Mouse (Mus musculus): ENCODE results near the gene Pex10. TPM values are rescaled to one million over a fixed set of nuclear protein-coding genes. Genes with fewer than 3 reads are reported as not detected.
A peak's percentile ranks its signal among the peaks of the same experiment; 100 is the strongest.

The Pex10 gene
- polyA plus RNA-seq (2015; fragmentation: Nextera tagmentation; extraction: Ambion mirVana), result 5.9 and 6.8 TPM in 2 replicates

GRCm38 (mm10) chr4:155066834-155067522 is at the start of gene Pex10:
Gene Pex10 (plus strand): TSS chr4:155067016.
- peak within 1 kb of the TSS; percentile 59 for H3K4me3 ChIP-seq (ENCODE audit: low read depth, low read length)
- peak within 1 kb of the TSS; percentile 86 for H3K4me2 ChIP-seq (ENCODE audit: low read depth, low read length)
- peak; percentile 94 for ATAC-seq
- no peaks in the 10 kb centered on the region for H3K27me3 ChIP-seq (ENCODE audit: insufficient read depth, low read length)
- WGBS (ENCODE audit: insufficient replicate concordance), result under 1% methylated on average over 48 of the region's 48 CpGs
- H3K9me3 ChIP-seq (ENCODE audit: low read length), result no peaks in the 10 kb centered on the region
- peaks cover 12% of the 10 kb centered on the region for H3K4me1 ChIP-seq (ENCODE audit: insufficient read depth)
- peak within 1 kb of the TSS; percentile 81 for H3K27ac ChIP-seq (ENCODE audit: low read depth)
- DNase-seq, result peak; percentile 100
- H3K36me3 ChIP-seq (replicated peaks; ENCODE audit: insufficient read depth, low read length), result peaks cover 35% of the 10 kb centered on the region
- TF ChIP-seq EP300 (IDR thresholded peaks at IDR 0.05; ENCODE audit: low read depth), result no peak
- TF ChIP-seq CTCF (IDR thresholded peaks at IDR 0.05; ENCODE audit: low read depth), result no peak
- H3K9ac ChIP-seq (replicated peaks), result peak within 1 kb of the TSS; percentile 68

DNA sequence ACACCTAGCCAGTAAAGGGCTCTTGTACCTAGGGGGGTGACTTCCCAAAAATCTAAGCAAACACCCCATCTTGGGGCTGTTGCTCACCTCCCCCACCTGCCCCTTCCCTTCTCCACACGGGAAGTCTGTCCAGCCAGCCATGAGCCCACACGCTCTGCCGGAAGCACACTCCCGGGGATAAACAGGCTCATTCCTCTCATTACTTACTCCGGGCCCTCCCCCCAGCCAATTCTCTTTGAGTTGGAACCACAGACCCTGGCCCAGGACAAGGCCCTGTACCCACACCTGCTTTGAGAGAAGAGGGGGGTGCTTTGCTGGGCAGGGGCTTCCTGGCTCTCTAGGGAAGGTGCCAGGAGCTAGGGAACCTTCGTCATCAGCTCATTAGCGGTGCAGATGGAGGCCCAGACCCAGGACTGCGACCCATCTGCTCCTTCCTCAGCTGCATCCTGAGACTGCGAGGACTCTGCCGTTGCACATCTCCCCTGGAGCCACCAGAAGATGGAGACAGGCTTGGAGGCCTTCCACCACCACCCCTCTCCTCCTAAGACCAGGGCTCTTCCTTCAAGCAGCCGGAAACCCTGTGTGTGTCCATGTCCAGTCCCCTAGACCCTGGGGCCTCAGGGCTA is 49.5 kb upstream of the Pex10 start:
- no peak overlapping the region for H3K27ac ChIP-seq (ENCODE audit: low read depth)
- no peak overlapping the region for H3K4me3 ChIP-seq (ENCODE audit: low read depth, low read length)
- ATAC-seq (no peak), DNase-seq (no peak)
- H3K9ac ChIP-seq (replicated peaks), result no peak overlapping the region
- H3K4me2 ChIP-seq (ENCODE audit: low read depth, low read length), result no peak overlapping the region
- H3K4me1 ChIP-seq (ENCODE audit: insufficient read depth), result 0 out of 2 replicates have a peak, but pooled peaks cover 4% of the 10 kb centered on the region
- WGBS (ENCODE audit: insufficient replicate concordance), result 68% methylated on average over 11 of the region's 11 CpGs
- no peak for TF ChIP-seq EP300 (IDR thresholded peaks at IDR 0.05; ENCODE audit: low read depth)
- TF ChIP-seq CTCF (IDR thresholded peaks at IDR 0.05; ENCODE audit: low read depth), result no peak
- no peaks in the 10 kb centered on the region for H3K9me3 ChIP-seq (ENCODE audit: low read length)
- H3K27me3 ChIP-seq (ENCODE audit: insufficient read depth, low read length), result 0 out of 2 replicates have a peak, but pooled peaks cover 5% of the 10 kb centered on the region
- no peaks in the 10 kb centered on the region for H3K36me3 ChIP-seq (replicated peaks; ENCODE audit: insufficient read depth, low read length)

DNA sequence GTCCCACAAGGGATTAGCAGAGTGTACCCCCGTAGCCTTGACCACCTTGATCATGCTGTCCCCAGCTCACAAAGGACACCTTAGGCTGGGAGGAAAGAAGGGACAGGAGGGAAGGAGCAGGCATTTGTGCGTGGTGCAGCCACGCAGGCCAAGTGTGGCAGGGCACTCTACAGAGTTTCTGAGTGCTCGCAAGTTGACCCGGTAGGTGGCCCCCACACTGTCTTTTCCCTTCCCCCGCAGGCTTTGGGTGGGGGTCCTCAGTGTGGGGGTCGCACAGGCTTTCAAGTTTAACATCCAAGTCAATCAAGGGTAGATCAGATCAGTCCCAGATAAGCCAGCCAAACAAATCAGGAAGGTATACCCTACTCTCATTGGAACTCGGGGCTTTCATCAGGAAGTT is 48.8 kb upstream of the Pex10 start:
- Histone ChIP-seq H3K36me3 (replicated peaks; ENCODE audit: insufficient read depth, low read length) (no peaks in the 10 kb centered on the region), H3K27ac (ENCODE audit: low read depth) (no peak overlapping the region), H3K9me3 (ENCODE audit: low read length) (no peaks in the 10 kb centered on the region), H3K4me1 (ENCODE audit: insufficient read depth) (0 out of 2 replicates have a peak, but pooled peaks cover 4% of the 10 kb centered on the region), H3K9ac (replicated peaks) (no peak overlapping the region), H3K4me2 (ENCODE audit: low read depth, low read length) (no peak overlapping the region), H3K27me3 (ENCODE audit: insufficient read depth, low read length) (0 out of 2 replicates have a peak, but pooled peaks cover 5% of the 10 kb centered on the region), H3K4me3 (ENCODE audit: low read depth, low read length) (no peak overlapping the region)
- DNase-seq, result no peak
- ATAC-seq, result no peak
- 71% methylated on average over 8 of the region's 8 CpGs for WGBS (ENCODE audit: insufficient replicate concordance)
- TF ChIP-seq EP300 (IDR thresholded peaks at IDR 0.05; ENCODE audit: low read depth) (no peak), CTCF (IDR thresholded peaks at IDR 0.05; ENCODE audit: low read depth) (no peak)

GRCm38 (mm10) chr4:155018601-155019335 is 48.0 kb upstream of the Pex10 start:
- TF ChIP-seq CTCF (IDR thresholded peaks at IDR 0.05; ENCODE audit: low read depth), result no peak
- no peak for TF ChIP-seq EP300 (IDR thresholded peaks at IDR 0.05; ENCODE audit: low read depth)
- Histone ChIP-seq H3K36me3 (replicated peaks; ENCODE audit: insufficient read depth, low read length) (no peaks in the 10 kb centered on the region), H3K9ac (replicated peaks) (no peak overlapping the region), H3K9me3 (ENCODE audit: low read length) (no peaks in the 10 kb centered on the region), H3K4me3 (ENCODE audit: low read depth, low read length) (no peak overlapping the region), H3K27me3 (ENCODE audit: insufficient read depth, low read length) (0 out of 2 replicates have a peak, but pooled peaks cover 5% of the 10 kb centered on the region), H3K27ac (ENCODE audit: low read depth) (no peak overlapping the region), H3K4me2 (ENCODE audit: low read depth, low read length) (no peak overlapping the region), H3K4me1 (ENCODE audit: insufficient read depth) (0 out of 2 replicates have a peak, but pooled peaks cover 4% of the 10 kb centered on the region)
- WGBS (ENCODE audit: insufficient replicate concordance), result 6% methylated on average over 15 of the region's 15 CpGs
- no peak for ATAC-seq
- peak; percentile 27 for DNase-seq

DNA sequence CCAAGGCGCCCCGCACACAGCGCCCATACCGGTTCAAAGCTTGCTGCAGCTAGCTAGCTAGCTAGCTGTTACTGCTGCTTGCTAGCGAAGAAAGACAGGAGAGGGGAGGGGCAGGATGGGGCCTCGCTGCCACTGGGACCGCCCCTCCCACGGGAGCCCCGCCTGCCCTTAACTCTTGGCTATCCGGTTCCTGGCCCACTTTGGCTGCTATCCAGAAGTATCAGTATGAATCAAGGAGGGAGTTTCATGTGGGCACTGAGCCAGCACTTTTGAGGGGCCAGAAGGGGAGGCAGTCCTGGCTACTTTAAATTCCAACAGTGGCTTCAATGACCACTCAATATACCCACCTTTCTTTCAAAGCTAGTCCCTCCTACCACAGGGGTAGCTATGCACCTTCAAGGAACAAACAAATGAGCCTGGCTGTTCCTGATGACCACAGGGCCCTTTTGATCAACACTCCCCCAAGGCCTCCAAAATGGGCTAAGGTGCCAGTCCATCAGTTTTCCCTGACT is 47.4 kb upstream of the Pex10 start:
- Histone ChIP-seq H3K9ac (replicated peaks) (no peak overlapping the region), H3K36me3 (replicated peaks; ENCODE audit: insufficient read depth, low read length) (no peaks in the 10 kb centered on the region), H3K4me3 (ENCODE audit: low read depth, low read length) (no peak overlapping the region), H3K9me3 (ENCODE audit: low read length) (no peaks in the 10 kb centered on the region), H3K4me2 (ENCODE audit: low read depth, low read length) (no peak overlapping the region), H3K27me3 (ENCODE audit: insufficient read depth, low read length) (0 out of 2 replicates have a peak, but pooled peaks cover 5% of the 10 kb centered on the region), H3K27ac (ENCODE audit: low read depth) (no peak overlapping the region), H3K4me1 (ENCODE audit: insufficient read depth) (0 out of 2 replicates have a peak, but pooled peaks cover 4% of the 10 kb centered on the region)
- TF ChIP-seq CTCF (IDR thresholded peaks at IDR 0.05; ENCODE audit: low read depth) (no peak), EP300 (IDR thresholded peaks at IDR 0.05; ENCODE audit: low read depth) (no peak)
- 4% methylated on average over 10 of the region's 10 CpGs for WGBS (ENCODE audit: insufficient replicate concordance)
- ATAC-seq (no peak), DNase-seq (peak; percentile 31)

All from liver, postnatal 0 days (tissue).